Mouse (Mus musculus): ENCODE data around the gene Fam189b.

DNA sequence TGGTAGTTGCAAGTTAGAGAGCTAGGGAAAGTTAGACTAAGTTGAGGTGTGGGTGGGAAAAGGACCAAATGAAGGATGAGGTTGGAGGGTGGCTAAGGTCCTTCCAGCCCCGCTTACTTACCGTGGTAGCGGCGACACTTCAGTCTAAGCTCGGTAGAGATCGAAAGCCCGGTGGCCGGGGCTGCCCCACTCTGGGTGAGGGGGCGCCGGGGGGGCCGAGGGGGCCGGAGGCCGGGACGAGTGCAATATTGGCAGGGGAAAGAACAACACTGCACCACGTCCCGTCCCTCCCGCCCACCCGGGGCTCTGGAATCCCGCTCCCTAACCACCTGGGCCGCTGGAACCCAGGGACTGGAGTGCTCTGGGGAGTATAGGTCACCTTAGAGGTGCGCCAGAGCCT, 44.0 kb downstream of the Fam189b start, which contains the start of gene Mtx1:
- TF ChIP-seq POLR2A (IDR thresholded peaks at IDR 0.05; ENCODE audit: insufficient read depth, low read depth, low read length), result no peak
- no peak for TF ChIP-seq CTCF (IDR thresholded peaks at IDR 0.05)
